Mouse (Mus musculus) lung, embryonic 15.5 days (tissue): ENCODE measurements around the gene Dnajc6. TPM values are rescaled to one million over a fixed set of nuclear protein-coding genes. Genes with fewer than 3 reads are reported as not detected.
A peak's percentile ranks its signal among the peaks of the same experiment; 100 is the strongest.

Source experiments
- ATAC-seq: fragments of 200-750 bp; cut with Nextera tagmentation; 2 replicates; pipeline ENCODE4 v1.8.0; 2017; ENCODE audit warnings: moderate number of reproducible peaks, borderline replicate concordance; ENCODE audit not compliant: low FRiP score, low TSS enrichment; ENCODE audit errors: extremely low read depth
- H3K27ac ChIP-seq: fragments of 300-500 bp; sonication (generic); 2 replicates; pipeline ENCODE4 v1.5.1; 2015; ENCODE audit warnings: moderate library complexity, mild to moderate bottlenecking, inconsistent platforms
- H3K27me3 ChIP-seq: fragments of 300-500 bp; sonication (generic); 2 replicates; pipeline ENCODE4 v1.6.1; 2015; ENCODE audit warnings: inconsistent platforms
- H3K36me3 ChIP-seq: fragments of 300-500 bp; sonication (generic); 2 replicates; pipeline ENCODE4 v1.6.1; 2015; ENCODE audit warnings: inconsistent platforms
- H3K4me1 ChIP-seq: fragments of 300-500 bp; sonication (generic); 2 replicates; pipeline ENCODE4 v1.6.1; 2015; ENCODE audit warnings: inconsistent platforms
- H3K4me2 ChIP-seq: fragments of 300-500 bp; sonication (generic); 2 replicates; pipeline ENCODE4 v1.6.1; 2015; ENCODE audit warnings: inconsistent platforms, mild to moderate bottlenecking, moderate library complexity
- H3K4me3 ChIP-seq: fragments of 300-500 bp; sonication (generic); 2 replicates; pipeline ENCODE4 v1.5.1; 2015; ENCODE audit warnings: mild to moderate bottlenecking, inconsistent platforms
- H3K9ac ChIP-seq: fragments of 300-500 bp; sonication (generic); 2 replicates; pipeline ENCODE4 v1.6.1; 2015; ENCODE audit warnings: inconsistent platforms
- H3K9me3 ChIP-seq: fragments of 300-500 bp; sonication (generic); 2 replicates; pipeline ENCODE4 v1.6.1; 2016; ENCODE audit warnings: inconsistent platforms
- WGBS: fragments of 180-500 bp; shearing (Covaris S2); methylation state at CpG from one replicate; pipeline ENCODE4 v1.1.7; 2015; 5-methylcytosine and 5-hydroxymethylcytosine counted together
- polyA plus RNA-seq: library from polyadenylated mRNA; unstranded; fragments of >200 nt; fragmentation: Nextera tagmentation; extraction: Ambion mirVana; gene quantifications from 2 replicates; pipeline ENCODE4 v1.2.1, GENCODE M21; 2015

The Dnajc6 gene
- polyA plus RNA-seq, 1 experiment from 2014 or later = 0.98 TPM

DNA sequence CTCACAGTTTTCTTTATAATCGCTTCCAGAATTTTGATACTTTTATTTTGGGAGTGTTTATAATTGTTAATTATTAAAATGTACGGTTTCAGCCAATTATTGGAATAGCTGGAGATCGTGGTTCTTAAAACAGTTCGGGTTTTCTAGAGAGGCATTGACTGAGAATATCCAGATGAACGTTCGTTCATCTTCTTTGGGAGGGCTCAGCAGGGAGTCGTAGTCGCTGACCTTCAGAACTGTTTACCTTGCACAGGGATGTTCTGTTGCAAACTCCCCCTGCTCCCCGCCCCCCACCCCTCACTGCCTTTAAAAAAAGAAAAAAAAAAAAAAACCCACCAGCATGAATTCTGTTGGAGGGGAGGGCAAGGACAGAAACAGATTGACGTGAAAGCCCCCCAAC, 12.0 kb downstream of the Dnajc6 start:
- Histone ChIP-seq H3K4me1 (peaks cover 4% of the 10 kb centered on the region; the same call in 1 of the 2 replicates), H3K27ac (no peak overlapping the region), H3K36me3 (no peaks in the 10 kb centered on the region), H3K9me3 (no peaks in the 10 kb centered on the region), H3K27me3 (peaks cover 19% of the 10 kb centered on the region; the same call in 1 of the 2 replicates), H3K4me2 (peak overlapping the region; percentile 71), H3K4me3 (peak overlapping the region; percentile 30), H3K9ac (no peak overlapping the region)
- ATAC-seq = no peak
- 2% methylated on average over 10 of the region's 10 CpGs for WGBS

DNA sequence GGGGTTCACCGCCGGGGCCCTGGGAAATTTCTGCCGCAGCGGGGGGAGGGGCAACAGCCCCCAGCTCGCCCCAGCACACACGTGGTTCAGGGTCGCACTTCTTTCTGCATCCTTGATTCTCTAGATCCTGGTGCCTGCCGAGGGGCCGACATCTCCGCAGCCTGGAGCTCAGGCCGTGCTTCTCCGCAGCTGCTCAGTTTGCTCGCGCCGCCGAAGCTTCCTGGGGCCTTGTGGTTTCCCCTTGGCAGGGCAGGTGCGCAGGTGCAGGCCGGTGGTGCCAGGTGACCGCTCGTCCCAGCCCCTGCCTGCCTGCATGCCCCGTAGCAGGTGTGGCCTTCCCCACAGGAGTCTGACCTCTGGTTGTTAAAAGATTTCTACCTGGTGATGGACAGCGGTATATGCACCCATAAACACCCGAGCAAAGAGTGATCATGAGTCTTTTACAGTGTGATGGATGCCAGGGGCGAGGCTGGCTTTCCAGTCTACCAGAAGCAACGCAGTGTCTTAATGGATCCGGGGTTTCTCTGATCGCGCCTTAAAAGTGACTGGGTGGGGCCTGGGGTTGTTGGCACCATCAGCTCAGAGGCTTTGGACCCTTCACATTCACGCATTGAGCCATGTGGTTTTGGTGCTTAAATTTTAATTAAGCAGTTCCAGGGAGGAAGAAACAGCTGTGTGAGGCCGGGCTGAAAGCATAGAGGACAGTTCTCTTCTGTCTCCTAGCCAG, 12.6 kb downstream of the Dnajc6 start:
- H3K27ac ChIP-seq = no peak overlapping the region
- peaks cover 19% of the 10 kb centered on the region; the same call in 1 of the 2 replicates for H3K27me3 ChIP-seq
- peak overlapping the region; percentile 71 for H3K4me2 ChIP-seq
- peak overlapping the region; percentile 30 for H3K4me3 ChIP-seq
- ATAC-seq = peak; percentile 49
- H3K9me3 ChIP-seq = no peaks in the 10 kb centered on the region
- no peaks in the 10 kb centered on the region for H3K36me3 ChIP-seq
- 8% methylated on average over 30 of the region's 30 CpGs for WGBS
- peaks cover 4% of the 10 kb centered on the region; the same call in 1 of the 2 replicates for H3K4me1 ChIP-seq
- H3K9ac ChIP-seq = no peak overlapping the region

DNA sequence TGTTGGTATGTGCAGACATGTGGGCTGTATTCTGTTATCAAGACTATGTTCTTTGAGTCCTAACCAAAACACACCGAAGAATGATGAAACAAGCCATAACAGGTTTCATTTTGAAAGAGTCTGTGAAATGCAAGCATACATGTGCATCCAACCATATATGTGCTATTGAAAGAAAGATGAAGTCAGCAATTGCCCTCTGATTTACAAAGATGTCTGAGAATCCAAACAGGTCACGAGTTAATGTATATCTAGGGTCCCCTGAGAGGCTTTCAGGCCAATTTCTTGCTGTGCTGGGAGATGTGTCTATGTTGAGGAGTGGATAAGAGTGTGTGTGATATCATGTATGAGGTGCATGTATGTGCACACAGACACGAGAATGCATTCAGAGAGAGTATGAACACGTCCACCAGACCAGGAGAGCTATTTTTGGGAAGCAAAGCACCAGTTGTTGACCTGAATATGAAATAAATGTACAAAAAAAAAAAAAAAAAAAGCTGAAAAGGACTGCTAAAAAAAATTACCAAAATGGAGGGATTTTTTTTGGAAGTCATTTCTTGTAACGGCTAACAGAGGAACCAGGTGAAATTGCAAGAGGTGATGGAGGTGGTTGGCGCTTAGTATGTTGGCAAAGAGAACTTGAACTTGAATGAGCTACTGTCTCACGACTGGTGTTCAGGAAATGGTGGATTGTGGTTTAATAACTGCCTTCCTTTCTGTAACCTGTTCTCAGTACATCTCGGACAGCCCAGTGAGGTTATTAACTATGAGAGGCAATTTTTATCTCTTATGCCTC, 13.9 kb downstream of the Dnajc6 start:
- Histone ChIP-seq H3K4me2 (no peak overlapping the region), H3K9me3 (no peaks in the 10 kb centered on the region), H3K9ac (no peak overlapping the region), H3K27ac (no peak overlapping the region), H3K4me1 (peaks cover 4% of the 10 kb centered on the region; the same call in 1 of the 2 replicates), H3K27me3 (peaks cover 19% of the 10 kb centered on the region; the same call in 1 of the 2 replicates), H3K4me3 (no peak overlapping the region), H3K36me3 (no peaks in the 10 kb centered on the region)
- ATAC-seq = no peak
- WGBS = 70% methylated on average over 8 of the region's 8 CpGs

DNA sequence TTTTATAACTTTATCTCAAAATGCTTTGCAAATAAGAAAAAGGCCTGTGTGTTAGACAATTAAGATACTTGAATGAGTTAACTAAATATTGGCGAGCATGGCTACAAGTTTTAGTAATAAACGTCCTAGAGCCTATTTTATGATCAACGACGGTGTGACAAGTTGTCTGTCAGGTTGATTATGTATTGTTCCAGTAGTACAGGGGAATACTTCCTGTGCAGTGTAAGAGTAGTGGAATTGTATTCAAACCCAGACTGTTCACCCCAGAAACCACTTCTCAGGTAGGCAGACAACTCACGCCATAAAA, 14.4 kb downstream of the Dnajc6 start:
- Histone ChIP-seq H3K9me3 (no peaks in the 10 kb centered on the region), H3K4me3 (no peak overlapping the region), H3K27ac (no peak overlapping the region), H3K9ac (no peak overlapping the region), H3K36me3 (no peaks in the 10 kb centered on the region), H3K27me3 (peaks cover 19% of the 10 kb centered on the region; the same call in 1 of the 2 replicates), H3K4me2 (no peak overlapping the region), H3K4me1 (peaks cover 4% of the 10 kb centered on the region; the same call in 1 of the 2 replicates)
- no peak for ATAC-seq
- WGBS = 58% methylated on average over 5 of the region's 5 CpGs

DNA sequence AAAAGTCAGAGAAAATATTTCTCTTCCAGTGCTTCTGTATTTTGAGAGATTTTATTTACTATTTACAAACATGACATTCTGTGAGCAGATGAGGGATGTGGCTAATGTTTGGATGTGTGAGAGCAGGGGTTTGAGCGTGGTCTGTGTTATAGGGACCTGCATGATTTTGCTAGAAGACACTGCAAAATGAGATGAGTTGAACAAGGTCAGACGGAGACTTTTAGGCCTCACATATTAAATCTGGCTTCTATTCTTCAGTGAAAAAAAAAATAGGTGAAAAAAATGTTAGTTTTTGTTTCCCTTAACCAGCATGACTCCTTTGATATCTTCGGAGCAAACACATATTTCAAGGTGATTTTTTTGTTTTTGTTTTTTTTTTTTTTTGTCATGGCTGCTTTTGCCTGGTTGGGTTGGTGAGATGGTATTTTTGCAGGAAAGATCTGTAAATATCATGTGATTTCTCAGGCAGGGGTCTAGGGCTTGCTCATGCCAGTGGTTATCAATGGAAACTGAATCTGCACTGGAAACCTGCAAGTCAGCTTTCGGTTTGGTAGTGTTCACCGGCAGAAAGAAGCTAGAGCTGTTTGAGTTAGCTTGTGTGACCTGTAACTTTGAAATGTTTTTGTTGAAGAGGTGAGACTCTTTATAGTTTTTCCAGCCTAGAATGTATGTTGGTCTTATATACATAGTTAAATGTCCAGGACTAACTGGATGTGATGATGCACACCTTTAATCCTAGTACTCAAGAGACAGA, 15.5 kb downstream of the Dnajc6 start:
- Histone ChIP-seq H3K27me3 (peaks cover 19% of the 10 kb centered on the region; the same call in 1 of the 2 replicates), H3K36me3 (no peaks in the 10 kb centered on the region), H3K9ac (no peak overlapping the region), H3K4me3 (no peak overlapping the region), H3K4me1 (peaks cover 4% of the 10 kb centered on the region; the same call in 1 of the 2 replicates), H3K4me2 (no peak overlapping the region), H3K27ac (no peak overlapping the region), H3K9me3 (no peaks in the 10 kb centered on the region)
- 82% methylated on average over 5 of the region's 5 CpGs for WGBS
- ATAC-seq = no peak

DNA sequence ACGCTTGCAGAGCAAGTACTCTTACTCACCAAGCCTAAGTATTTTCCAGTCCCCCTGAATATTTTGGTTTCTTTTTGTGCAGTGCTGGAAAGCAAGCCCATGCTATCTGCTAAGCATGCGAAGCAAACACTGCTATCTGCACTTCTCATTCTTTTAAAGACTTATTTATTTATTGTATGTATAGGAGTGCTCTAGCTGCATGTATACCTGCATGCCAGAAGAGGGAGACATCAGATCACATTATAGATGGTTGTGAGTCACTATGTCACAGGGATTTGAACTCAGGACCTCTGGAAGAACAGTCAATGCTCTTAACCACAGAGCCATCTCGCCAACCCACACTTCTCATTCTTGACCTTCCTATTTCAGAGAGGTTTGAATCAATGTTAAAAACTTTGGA, 16.8 kb downstream of the Dnajc6 start:
- 84% methylated on average over 3 of the region's 3 CpGs for WGBS
- no peak overlapping the region for H3K4me2 ChIP-seq
- no peak overlapping the region for H3K9ac ChIP-seq
- H3K36me3 ChIP-seq = no peaks in the 10 kb centered on the region
- no peak overlapping the region for H3K27ac ChIP-seq
- H3K4me3 ChIP-seq = no peak overlapping the region
- H3K9me3 ChIP-seq = no peaks in the 10 kb centered on the region
- peaks cover 4% of the 10 kb centered on the region; the same call in 1 of the 2 replicates for H3K4me1 ChIP-seq
- ATAC-seq = no peak
- H3K27me3 ChIP-seq = peaks cover 19% of the 10 kb centered on the region; the same call in 1 of the 2 replicates

DNA sequence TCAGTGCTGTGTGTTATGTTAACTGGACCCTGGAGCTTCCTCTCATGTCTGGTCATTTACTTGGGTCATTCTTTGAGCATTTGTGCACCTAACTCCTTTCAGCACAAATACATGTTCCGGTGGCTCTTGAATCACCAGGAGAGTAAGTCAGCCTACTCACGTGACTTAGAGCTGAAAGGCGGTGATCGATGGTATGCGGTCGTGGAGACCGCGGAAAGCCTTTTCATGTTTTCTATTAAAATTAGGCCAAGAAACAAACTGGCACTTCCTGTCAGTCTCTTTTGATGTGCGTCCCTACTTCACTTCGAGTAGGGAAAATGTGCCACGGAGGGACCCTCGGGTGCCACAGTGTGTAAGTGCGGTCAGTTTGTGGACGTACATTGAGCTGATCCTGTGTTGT, 19.4 kb downstream of the Dnajc6 start:
- Histone ChIP-seq H3K4me2 (no peak overlapping the region), H3K9me3 (no peaks in the 10 kb centered on the region), H3K36me3 (no peaks in the 10 kb centered on the region), H3K4me3 (no peak overlapping the region), H3K4me1 (no peaks in the 10 kb centered on the region), H3K27ac (no peak overlapping the region), H3K27me3 (no peaks in the 10 kb centered on the region), H3K9ac (no peak overlapping the region)
- WGBS = 91% methylated on average over 14 of the region's 14 CpGs
- no peak for ATAC-seq

DNA sequence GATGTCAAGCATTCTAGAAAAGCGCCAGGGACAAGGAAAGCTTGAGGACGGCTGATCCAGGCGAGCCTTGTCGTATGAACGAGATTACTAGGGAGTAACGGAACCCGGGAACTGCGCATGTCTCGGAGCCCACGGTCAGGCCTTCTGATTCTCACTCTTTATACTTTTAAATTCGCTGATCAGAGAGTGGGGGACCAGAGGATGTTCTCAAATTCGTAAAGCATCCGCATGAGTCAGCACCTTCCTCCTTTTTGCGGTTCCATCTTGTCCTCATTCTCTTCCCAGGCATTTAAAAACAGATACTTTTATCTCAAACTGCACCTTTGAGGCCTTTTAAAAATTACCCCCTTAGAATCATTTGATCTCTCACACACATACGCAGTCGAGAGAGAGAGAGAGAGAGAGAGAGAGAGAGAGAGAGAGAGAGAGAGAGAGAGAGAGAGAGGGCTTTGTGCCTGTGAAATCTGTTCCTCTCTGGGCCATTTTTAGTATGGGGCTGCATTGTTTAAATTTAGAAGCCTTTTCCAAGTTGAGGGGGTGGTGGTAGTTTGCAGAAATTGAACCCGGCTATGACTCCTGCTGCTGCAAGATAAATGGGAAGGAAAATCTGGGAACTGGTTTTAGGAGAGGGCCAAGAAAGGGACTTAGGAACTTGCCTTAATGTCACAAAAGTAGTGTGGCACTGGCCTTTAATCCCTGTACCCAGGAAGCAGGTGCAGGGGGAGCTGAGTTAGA, 20.2 kb downstream of the Dnajc6 start:
- H3K36me3 ChIP-seq = no peaks in the 10 kb centered on the region
- no peak for ATAC-seq
- WGBS = 77% methylated on average over 17 of the region's 17 CpGs

DNA sequence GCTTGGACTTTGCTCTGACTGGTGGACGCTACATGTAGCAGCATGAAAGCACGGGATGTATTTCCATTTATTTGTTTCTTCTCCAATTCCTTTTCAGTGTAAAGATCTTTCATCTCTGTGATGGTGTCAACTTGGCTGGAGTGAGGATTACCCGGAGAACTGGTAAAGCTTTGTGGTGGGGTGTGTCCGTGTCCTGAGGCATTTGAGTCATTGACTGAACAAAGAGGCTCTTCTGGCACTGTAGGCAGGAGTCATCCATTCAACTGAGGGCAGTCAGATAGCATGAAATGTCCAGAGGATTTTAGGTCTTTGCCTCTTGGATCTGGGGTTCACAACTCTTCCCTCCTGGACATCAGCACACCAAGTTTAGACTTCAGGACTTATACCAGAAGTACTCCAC, 35.5 kb downstream of the Dnajc6 start:
- 78% methylated on average over 4 of the region's 4 CpGs for WGBS

More for the DNA sequence above, 20.2 kb downstream of the Dnajc6 start:
- H3K4me3 ChIP-seq = no peak overlapping the region
- H3K27ac ChIP-seq = no peak overlapping the region
- H3K27me3 ChIP-seq = no peaks in the 10 kb centered on the region
- no peak overlapping the region for H3K9ac ChIP-seq
- no peaks in the 10 kb centered on the region for H3K9me3 ChIP-seq
- no peak overlapping the region for H3K4me2 ChIP-seq
- no peaks in the 10 kb centered on the region for H3K4me1 ChIP-seq

DNA sequence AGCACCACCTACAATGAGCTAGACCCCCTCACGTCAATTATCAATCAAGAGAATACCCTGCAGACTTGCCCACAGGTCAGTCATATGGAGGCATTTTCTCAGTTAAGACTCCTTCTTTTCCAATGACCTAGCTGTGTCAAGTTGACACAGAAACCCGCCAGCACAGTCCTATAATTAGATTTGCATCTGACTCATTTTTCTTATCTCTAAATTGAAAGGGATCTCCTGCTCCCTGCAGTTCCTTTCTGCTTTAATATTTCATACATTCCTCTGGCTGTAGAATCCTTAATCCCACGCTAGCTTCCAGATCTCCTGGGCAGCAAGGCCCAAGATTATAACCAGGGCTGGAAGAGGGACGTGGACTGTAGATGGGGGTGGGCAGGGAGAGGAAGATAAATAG, 44.1 kb downstream of the Dnajc6 start:
- H3K27ac ChIP-seq = no peak overlapping the region
- no peaks in the 10 kb centered on the region for H3K36me3 ChIP-seq
- H3K4me1 ChIP-seq = no peaks in the 10 kb centered on the region
- no peaks in the 10 kb centered on the region for H3K9me3 ChIP-seq
- no peak overlapping the region for H3K4me2 ChIP-seq
- H3K27me3 ChIP-seq = no peaks in the 10 kb centered on the region
- WGBS = 62% methylated on average over 4 of the region's 4 CpGs
- no peak for ATAC-seq
- no peak overlapping the region for H3K4me3 ChIP-seq
- no peak overlapping the region for H3K9ac ChIP-seq

More for the DNA sequence above, 35.5 kb downstream of the Dnajc6 start:
- Histone ChIP-seq H3K4me2 (no peak overlapping the region), H3K27ac (no peak overlapping the region), H3K9ac (no peak overlapping the region), H3K4me1 (no peaks in the 10 kb centered on the region), H3K4me3 (no peak overlapping the region), H3K36me3 (no peaks in the 10 kb centered on the region), H3K27me3 (no peaks in the 10 kb centered on the region), H3K9me3 (no peaks in the 10 kb centered on the region)
- ATAC-seq = no peak

DNA sequence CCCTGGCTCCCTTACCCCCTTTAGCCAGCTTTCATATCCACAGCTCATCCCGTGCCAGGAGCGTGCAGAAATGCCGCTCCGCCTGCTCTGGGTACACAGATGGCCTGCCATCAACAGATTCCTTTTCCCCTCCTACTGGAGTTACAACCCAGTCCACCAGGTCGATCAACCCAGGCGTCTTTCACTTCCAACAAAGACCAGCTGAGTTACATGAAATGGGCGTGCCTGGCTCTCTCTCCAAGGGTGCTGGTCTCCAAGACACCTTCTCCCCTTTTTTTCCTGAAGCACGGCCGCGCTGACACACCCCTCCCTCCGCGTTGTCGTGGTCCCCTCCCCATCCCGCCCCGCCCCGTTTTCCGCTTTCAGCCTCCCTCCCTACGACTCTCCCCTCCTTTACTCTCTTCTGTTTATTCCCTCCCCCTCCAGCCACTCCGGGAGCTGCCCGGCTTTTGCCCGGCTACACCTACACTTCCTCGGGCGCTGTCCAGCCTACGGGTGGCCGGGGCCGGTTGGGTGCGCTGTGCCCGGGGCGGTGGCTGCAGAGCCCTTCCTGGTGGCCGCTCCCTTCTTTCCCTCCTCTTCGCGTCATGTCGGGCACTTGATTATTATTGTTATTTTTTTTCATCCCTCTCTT, 53.6 kb downstream of the Dnajc6 start:
- peak overlapping the region; percentile 32 for H3K4me3 ChIP-seq
- H3K4me1 ChIP-seq = peaks cover 11% of the 10 kb centered on the region
- ATAC-seq = peak; percentile 85
- peak overlapping the region; percentile 62 for H3K4me2 ChIP-seq
- peaks cover 25% of the 10 kb centered on the region for H3K27me3 ChIP-seq
- no peak overlapping the region for H3K9ac ChIP-seq
- H3K9me3 ChIP-seq = no peaks in the 10 kb centered on the region
- no peaks in the 10 kb centered on the region for H3K36me3 ChIP-seq
- no peak overlapping the region for H3K27ac ChIP-seq
- 2% methylated on average over 33 of the region's 33 CpGs for WGBS
